ENCODE assay signal across 8 mouse cellular contexts in the genomic region with DNA sequence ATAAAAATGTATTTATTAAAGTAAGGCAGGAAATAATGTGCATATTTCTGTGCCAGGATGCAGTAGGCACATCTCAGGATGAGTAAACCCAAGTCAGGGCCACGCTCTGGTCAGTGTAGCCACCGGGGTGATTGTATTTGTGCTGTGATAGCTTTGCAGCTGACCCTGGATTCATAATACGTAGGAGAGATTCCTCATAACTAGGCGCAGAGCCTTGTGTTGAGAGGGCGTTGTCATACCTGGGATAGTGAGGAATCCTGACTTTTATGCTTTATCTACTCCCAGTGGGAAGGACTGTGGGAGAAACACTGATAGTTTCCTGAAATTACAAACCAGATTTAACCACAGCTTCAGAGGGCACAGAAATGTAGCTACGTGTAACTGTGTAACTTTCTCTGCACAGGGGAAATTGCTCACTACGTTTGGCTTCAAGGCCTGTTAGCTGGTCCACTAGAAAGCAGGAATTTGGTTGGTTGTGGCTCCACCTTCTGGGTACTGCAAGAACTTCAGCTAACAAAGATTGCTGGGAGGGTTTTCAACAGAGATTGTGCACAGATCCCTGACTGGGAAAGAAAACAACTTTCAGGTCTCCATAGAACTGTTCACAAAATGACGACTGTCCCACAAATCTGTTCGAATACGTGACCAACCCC.
DNase-seq lines count a peak whose midpoint lies in the region; ATAC-seq and TF ChIP-seq lines count a peak whose summit lies in the region.

No protein-coding gene starts in this region.

- H3K4me3 ChIP-seq in ES-Bruce4 (ENCODE audit: low read depth, low read length): no peak overlapping the region
- no peak overlapping the region for H3K4me3 ChIP-seq in embryonic facial prominence, embryonic 14.5 days (ENCODE audit: low read depth, low read length)
- H3K4me3 ChIP-seq in heart, postnatal 0 days (ENCODE audit: low read depth, low read length): no peak overlapping the region
- H3K4me3 ChIP-seq in liver, embryonic 12.5 days: no peak overlapping the region

- no peak for TF ChIP-seq POLR2A in ES-Bruce4 (IDR thresholded peaks at IDR 0.05; ENCODE audit: insufficient read depth, low read length)

- no peaks in the 10 kb centered on the region; the same call in 1 of the 2 replicates for H3K27me3 ChIP-seq in ES-Bruce4 (ENCODE audit: control insufficient read depth, insufficient read depth, low read length, poor library complexity, severe bottlenecking)
- H3K27me3 ChIP-seq in embryonic facial prominence, embryonic 14.5 days (replicated peaks; ENCODE audit: control insufficient read depth, insufficient read depth, low read length): no peaks in the 10 kb centered on the region
- H3K27me3 ChIP-seq in heart, postnatal 0 days (ENCODE audit: control insufficient read depth, insufficient read depth, low read length): no peaks in the 10 kb centered on the region
- H3K27me3 ChIP-seq in liver, embryonic 12.5 days (replicated peaks): no peaks in the 10 kb centered on the region

- no peak overlapping the region for H3K27ac ChIP-seq in ES-Bruce4 (ENCODE audit: insufficient read depth, low read length)
- H3K27ac ChIP-seq in embryonic facial prominence, embryonic 14.5 days (replicated peaks; ENCODE audit: low read depth, low read length): no peak overlapping the region
- H3K27ac ChIP-seq in heart, postnatal 0 days (ENCODE audit: low read depth): no peak overlapping the region
- no peak overlapping the region for H3K27ac ChIP-seq in liver, embryonic 12.5 days

- H3K36me3 ChIP-seq in ES-Bruce4 (ENCODE audit: control insufficient read depth, insufficient read depth, low read length, poor library complexity, severe bottlenecking): no peaks in the 10 kb centered on the region
- no peaks in the 10 kb centered on the region for H3K36me3 ChIP-seq in embryonic facial prominence, embryonic 14.5 days (ENCODE audit: control insufficient read depth, insufficient read depth, low read length)
- H3K36me3 ChIP-seq in heart, postnatal 0 days (replicated peaks; ENCODE audit: control insufficient read depth, insufficient read depth, low read length): no peaks in the 10 kb centered on the region
- H3K36me3 ChIP-seq in liver, embryonic 12.5 days: no peaks in the 10 kb centered on the region

- TF ChIP-seq EP300 in ES-Bruce4 (IDR thresholded peaks at IDR 0.05; ENCODE audit: insufficient read depth, low read depth, low read length): no peak
- TF ChIP-seq EP300 in heart, postnatal 0 days (IDR thresholded peaks at IDR 0.05; ENCODE audit: low read depth): no peak

- H3K9ac ChIP-seq in ES-Bruce4 (ENCODE audit: low read depth, poor library complexity, severe bottlenecking): no peak overlapping the region
- no peak overlapping the region for H3K9ac ChIP-seq in embryonic facial prominence, embryonic 14.5 days (ENCODE audit: low read depth, low read length)
- no peak overlapping the region for H3K9ac ChIP-seq in heart, postnatal 0 days (replicated peaks; ENCODE audit: low read depth, low read length)
- no peak overlapping the region for H3K9ac ChIP-seq in liver, embryonic 12.5 days

- WGBS in embryonic facial prominence, embryonic 14.5 days: 46% methylated on average over 10 of the region's 10 CpGs
- WGBS in heart, postnatal 0 days: 42% methylated on average over 10 of the region's 10 CpGs
- WGBS in liver, embryonic 12.5 days (ENCODE audit: insufficient replicate concordance): 45% methylated on average over 10 of the region's 10 CpGs

- H3K4me2 ChIP-seq in embryonic facial prominence, embryonic 14.5 days (ENCODE audit: low read depth, low read length): no peak overlapping the region
- H3K4me2 ChIP-seq in heart, postnatal 0 days (ENCODE audit: low read depth, low read length): no peak overlapping the region
- no peak overlapping the region for H3K4me2 ChIP-seq in liver, embryonic 12.5 days

- no peaks in the 10 kb centered on the region for H3K4me1 ChIP-seq in ES-Bruce4 (ENCODE audit: control insufficient read depth, insufficient read depth, low read length)
- H3K4me1 ChIP-seq in embryonic facial prominence, embryonic 14.5 days (ENCODE audit: control insufficient read depth, insufficient read depth, low read length): peaks cover 6% of the 10 kb centered on the region; the same call in 1 of the 2 replicates
- no peaks in the 10 kb centered on the region for H3K4me1 ChIP-seq in heart, postnatal 0 days (ENCODE audit: control insufficient read depth, insufficient read depth)
- no peaks in the 10 kb centered on the region for H3K4me1 ChIP-seq in liver, embryonic 12.5 days

- peak; percentile 50 to 65 for DNase-seq in adrenal gland, postnatal 36 days
- DNase-seq in embryonic facial prominence, embryonic 14.5 days (ENCODE audit: low spot score): peak; percentile 83
- DNase-seq in heart, postnatal 0 days (ENCODE audit: low spot score): peak; percentile 75
- DNase-seq in kidney, postnatal 25 days: peak; percentile 42 to 65
- DNase-seq in ovary, postnatal 14 days (ENCODE audit: low spot score): peak; percentile 48

- no peaks in the 10 kb centered on the region for H3K9me3 ChIP-seq in ES-Bruce4 (replicated peaks; ENCODE audit: control insufficient read depth, insufficient read depth, low read length, poor library complexity, severe bottlenecking)
- no peaks in the 10 kb centered on the region for H3K9me3 ChIP-seq in embryonic facial prominence, embryonic 14.5 days (ENCODE audit: control insufficient read depth, low read length)
- no peaks in the 10 kb centered on the region for H3K9me3 ChIP-seq in heart, postnatal 0 days (replicated peaks; ENCODE audit: control insufficient read depth, low read length)
- no peaks in the 10 kb centered on the region for H3K9me3 ChIP-seq in liver, embryonic 12.5 days (replicated peaks)

- peak; percentile 23 for TF ChIP-seq CTCF in ES-Bruce4 (IDR thresholded peaks at IDR 0.05; ENCODE audit: low read depth, low read length)
- TF ChIP-seq CTCF in heart, postnatal 0 days (IDR thresholded peaks at IDR 0.05; ENCODE audit: low read depth): peak; percentile 88

- peak; percentile 70 for ATAC-seq in embryonic facial prominence, embryonic 14.5 days (ENCODE audit: low read depth)
- peak; percentile 51 for ATAC-seq in heart, postnatal 0 days (ENCODE audit: insufficient read depth, low read depth)
- ATAC-seq in liver, embryonic 12.5 days: 0 out of 2 replicates have a peak, but pooled peaks have one; percentile 44
- no peak for ATAC-seq in monocyte, adult 5-6 weeks (replicated peaks; ENCODE audit: insufficient number of reproducible peaks, low FRiP score, low TSS enrichment, poor library complexity, severe bottlenecking)
